Mouse (Mus musculus) heart, adult 2 months (tissue): ENCODE results near the gene Phpt1. TPM values are rescaled to one million over a fixed set of nuclear protein-coding genes. Genes with fewer than 3 reads are reported as not detected.
"Not testable (repeated sequence)": the region's sequence is repeated elsewhere in the genome, so short reads cannot be mapped to it uniquely, and the experiment has no call there.

Experiments
- DNase-seq, 2 experiments: peaks; one replicate each; pipeline ENCODE4 v3.0.0; 2021
- H3K27ac ChIP-seq: fragments of 200-600 bp; 2 replicates; pipeline ENCODE4 v1.8.1; 2022
- H3K27me3 ChIP-seq: fragments of 200-500 bp; 2 replicates; pipeline ENCODE4 v1.6.1; 2012; ENCODE audit warnings: mild to moderate bottlenecking, low read length, inconsistent platforms, mixed read lengths; ENCODE audit not compliant: control insufficient read depth, insufficient read depth
- H3K36me3 ChIP-seq: fragments of 200-500 bp; 2 replicates; pipeline ENCODE4 v1.6.1; 2012; ENCODE audit warnings: low read length, inconsistent platforms; ENCODE audit not compliant: control insufficient read depth, insufficient read depth
- H3K4me1 ChIP-seq: fragments of 200-500 bp; 2 replicates; pipeline ENCODE4 v1.6.1; 2011; ENCODE audit warnings: low read length; ENCODE audit not compliant: control insufficient read depth, insufficient read depth
- H3K4me3 ChIP-seq: fragments of 200-600 bp; 2 replicates; pipeline ENCODE4 v1.8.1; 2022
- H3K79me2 ChIP-seq: fragments of 200-500 bp; replicated peaks from 2 replicates; pipeline ENCODE4 v1.6.1; 2012; ENCODE audit warnings: mild to moderate bottlenecking, inconsistent platforms, low read length, moderate library complexity, mixed read lengths; ENCODE audit not compliant: control insufficient read depth, insufficient read depth
- H3K9ac ChIP-seq: fragments of 200-500 bp; 2 replicates; pipeline ENCODE4 v1.6.1; 2012; ENCODE audit warnings: low read depth, mild to moderate bottlenecking, control low read depth, inconsistent platforms, low read length, mixed read lengths
- CTCF ChIP-seq: fragments of 200-600 bp; IDR thresholded peaks from 2 replicates; pipeline ENCODE4 v1.8.1; 2022; ENCODE audit warnings: antibody characterized with exemption, mild to moderate bottlenecking, moderate library complexity
- EP300 ChIP-seq: fragments of 200-500 bp; IDR thresholded peaks from 2 replicates; pipeline ENCODE4 v1.6.1; 2011; ENCODE audit warnings: low read depth, low read length, control low read depth; ENCODE audit not compliant: insufficient read depth
- POLR2A ChIP-seq: fragments of 200-500 bp; IDR thresholded peaks from 2 replicates; pipeline ENCODE4 v1.6.1; 2011; ENCODE audit warnings: mild to moderate bottlenecking, low read depth, low read length, control low read depth; ENCODE audit not compliant: insufficient read depth
- WGBS: fragments of 180-500 bp; shearing (Covaris S2); methylation state at CpG from one replicate; pipeline ENCODE4 v1.1.7; 2018; 5-methylcytosine and 5-hydroxymethylcytosine counted together
- intact Hi-C: fragments of 180-260 bp; cut with DNase I; formaldehyde crosslinking; loops from one replicate; pipeline ENCODE4 v1.15.1; 2025
- polyA plus RNA-seq: library from polyadenylated mRNA; depleted of rRNA; stranded (reverse); fragments of >200 nt; gene quantifications from 2 replicates; pipeline ENCODE4 v1.2.3, GENCODE M21; 2012
- total RNA-seq, 2 experiments: library from RNA; stranded (reverse); gene quantifications; 2 replicates each; pipeline ENCODE4 v1.2.3; 2021

Gene Phpt1
- total and polyA plus RNA-seq, 3 experiments: 52.6 to 100 (median 69.9) TPM

DNA sequence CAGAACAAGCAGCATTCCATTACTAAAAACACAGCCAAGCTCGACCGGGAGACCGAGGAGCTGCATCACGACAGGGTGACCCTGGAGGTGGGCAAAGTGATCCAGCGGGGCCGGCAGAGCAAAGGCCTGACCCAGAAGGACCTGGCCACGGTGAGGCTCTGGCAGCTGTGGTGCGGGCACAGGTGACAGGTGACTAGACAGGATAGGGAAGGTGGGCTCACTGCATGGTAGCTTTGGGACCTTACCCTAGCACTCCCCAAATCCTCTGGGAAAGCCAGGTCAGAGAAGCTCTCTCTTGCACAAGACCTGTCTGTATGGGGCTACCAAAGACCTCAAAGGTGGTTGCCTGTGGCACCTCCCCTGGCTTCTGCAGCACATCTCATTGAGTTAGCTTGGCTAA, 14.5 kb downstream of the Phpt1 start:
- H3K27me3 ChIP-seq: no peaks in the 10 kb centered on the region
- H3K4me3 ChIP-seq: no peak overlapping the region
- H3K27ac ChIP-seq: no peak overlapping the region
- TF ChIP-seq EP300 (no peak), POLR2A (no peak), CTCF (no peak)
- H3K79me2 ChIP-seq: peaks cover 6% of the 10 kb centered on the region; the same call in 1 of the 2 replicates
- no peaks in the 10 kb centered on the region; the same call in 1 of the 2 replicates for H3K36me3 ChIP-seq
- 75% methylated on average over 8 of the region's 8 CpGs for WGBS
- DNase-seq: no peak
- no peak overlapping the region for H3K9ac ChIP-seq
- intact Hi-C loops: no loop called here
- peaks cover 5% of the 10 kb centered on the region for H3K4me1 ChIP-seq

DNA sequence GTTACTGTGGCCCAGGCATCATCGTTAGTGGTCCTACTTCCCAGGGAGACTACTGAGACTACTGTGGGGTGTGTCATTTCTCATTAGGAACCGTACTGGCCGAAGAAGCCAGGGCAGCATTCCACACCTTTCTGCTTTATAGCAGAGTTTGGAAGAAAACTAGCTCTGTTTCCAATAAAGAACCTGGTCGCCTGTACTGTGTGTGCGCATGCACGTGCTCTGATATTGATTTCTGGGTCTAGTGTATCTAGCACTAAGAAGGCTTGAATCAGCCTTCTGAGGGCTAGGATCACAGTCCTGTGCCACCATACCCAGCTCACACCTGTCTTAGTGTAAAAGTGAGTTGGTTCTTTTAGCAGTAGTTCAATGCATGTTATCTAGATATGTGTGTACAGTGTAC, 16.2 kb downstream of the Phpt1 start:
- Histone ChIP-seq H3K4me1 (peaks cover 5% of the 10 kb centered on the region), H3K79me2 (peaks cover 6% of the 10 kb centered on the region; the same call in 1 of the 2 replicates), H3K4me3 (peak overlapping the region; percentile 67; the same call in 1 of the 2 replicates), H3K9ac (peak overlapping the region; percentile 98), H3K27me3 (no peaks in the 10 kb centered on the region), H3K36me3 (no peaks in the 10 kb centered on the region; the same call in 1 of the 2 replicates), H3K27ac (peak overlapping the region; percentile 82; the same call in 1 of the 2 replicates)
- whole genome bisulfite sequencing: 61% methylated on average over 6 of the region's 6 CpGs
- no peak for DNase-seq
- TF ChIP-seq CTCF: no peak
- TF ChIP-seq EP300: no peak
- TF ChIP-seq POLR2A: no peak
- intact Hi-C loops: loop anchor here (2.0 to 10.0 kb wide), 2 partner anchors 22 to 134 kb away; partner anchors contain the start of genes Abca2, Ajm1 and Fut7

DNA sequence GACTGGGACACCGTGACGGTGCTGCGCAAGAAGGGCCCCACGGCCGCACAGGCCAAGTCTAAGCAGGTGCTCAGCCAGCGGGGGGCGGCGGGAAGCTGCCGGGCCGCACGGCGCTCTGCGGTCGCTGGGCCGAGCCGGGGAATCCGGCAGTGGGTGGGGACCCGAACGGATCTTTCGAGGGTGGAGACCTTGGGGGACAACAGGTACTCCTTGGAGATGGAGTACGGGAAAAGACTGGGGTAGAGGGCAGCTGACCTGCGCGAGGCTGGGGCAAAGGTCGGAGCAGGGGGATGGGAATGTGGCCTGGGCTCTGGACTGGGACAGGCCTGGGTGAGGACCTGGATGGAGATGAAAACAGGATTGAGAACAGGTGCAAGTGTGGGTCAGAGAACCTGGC, 17.1 kb downstream of the Phpt1 start:
- Histone ChIP-seq H3K79me2 (peaks cover 6% of the 10 kb centered on the region; the same call in 1 of the 2 replicates), H3K4me1 (peaks cover 5% of the 10 kb centered on the region), H3K4me3 (peak overlapping the region; percentile 67), H3K27ac (peak overlapping the region; percentile 82), H3K9ac (peak overlapping the region; percentile 98), H3K27me3 (no peaks in the 10 kb centered on the region), H3K36me3 (no peaks in the 10 kb centered on the region; the same call in 1 of the 2 replicates)
- under 1% methylated on average over 24 of the region's 24 CpGs for WGBS
- no peak for DNase-seq
- intact Hi-C loops: loop anchor here (2.0 to 10.0 kb wide), 2 partner anchors 23 to 133 kb away; partner anchors contain the start of genes Abca2, Ajm1 and Fut7
- TF ChIP-seq CTCF: no peak
- TF ChIP-seq POLR2A: no peak; the same call in 1 of the 2 replicates
- 0 out of 2 replicates have a peak, but pooled peaks have one; percentile 30 for TF ChIP-seq EP300

DNA sequence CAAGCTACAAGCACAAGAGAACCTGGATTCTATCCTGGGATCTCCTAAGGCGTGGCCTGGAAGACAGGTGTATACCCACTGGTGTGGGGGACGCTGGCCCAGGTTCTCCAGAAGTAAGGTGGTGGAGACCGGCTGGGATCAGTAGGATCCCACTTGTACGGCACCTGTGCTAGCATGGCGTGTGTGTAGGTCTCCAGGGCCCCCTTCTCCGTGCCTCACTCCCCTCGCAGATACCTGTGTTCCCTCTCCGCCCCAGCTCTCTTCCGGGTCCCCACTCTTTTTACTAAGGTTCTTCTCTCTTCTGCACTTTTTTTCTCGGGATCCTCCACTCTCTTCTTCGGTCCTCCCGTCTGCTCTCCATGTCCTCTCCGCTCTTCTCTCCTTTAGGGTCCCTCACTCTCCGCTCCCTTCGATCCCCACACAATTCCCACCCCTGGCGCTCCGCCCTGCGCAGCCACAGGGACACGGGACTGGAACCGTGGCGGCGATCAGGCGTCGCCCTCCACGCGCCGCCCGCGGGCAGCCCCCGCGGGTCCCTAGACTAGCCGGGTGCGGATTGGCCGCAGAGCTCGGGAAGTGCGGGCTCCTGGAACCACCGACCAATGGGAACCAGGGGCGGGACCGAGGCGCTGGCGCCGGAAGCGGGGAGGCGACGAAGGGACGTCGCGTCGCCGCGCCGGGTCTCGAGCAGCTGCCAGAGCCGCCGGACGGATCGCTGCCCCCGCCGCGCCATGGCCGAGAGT, 17.6 kb downstream of the Phpt1 start, which contains the start of gene Edf1:
Gene Edf1 (plus strand): TSS at position 627 of the 743 bp plus-strand sequence.
- no peak for TF ChIP-seq CTCF
- no peak for TF ChIP-seq EP300
- peak; percentile 81 for TF ChIP-seq POLR2A
- no peaks in the 10 kb centered on the region; the same call in 1 of the 2 replicates for H3K36me3 ChIP-seq
- H3K4me3 ChIP-seq: peak within 1 kb of the TSS; percentile 67
- peak; percentile 96 to 98 for DNase-seq
- no peaks in the 10 kb centered on the region for H3K27me3 ChIP-seq
- H3K79me2 ChIP-seq: peaks cover 6% of the 10 kb centered on the region; the same call in 1 of the 2 replicates
- intact Hi-C loops: loop anchor here (10.0 kb wide), 1 partner anchor 133 kb away; the partner anchor contains the start of genes Abca2 and Fut7
- H3K27ac ChIP-seq: peak within 1 kb of the TSS; percentile 82
- peaks cover 5% of the 10 kb centered on the region for H3K4me1 ChIP-seq
- under 1% methylated on average over 61 of the region's 61 CpGs for WGBS
- peak within 1 kb of the TSS; percentile 98 for H3K9ac ChIP-seq

DNA sequence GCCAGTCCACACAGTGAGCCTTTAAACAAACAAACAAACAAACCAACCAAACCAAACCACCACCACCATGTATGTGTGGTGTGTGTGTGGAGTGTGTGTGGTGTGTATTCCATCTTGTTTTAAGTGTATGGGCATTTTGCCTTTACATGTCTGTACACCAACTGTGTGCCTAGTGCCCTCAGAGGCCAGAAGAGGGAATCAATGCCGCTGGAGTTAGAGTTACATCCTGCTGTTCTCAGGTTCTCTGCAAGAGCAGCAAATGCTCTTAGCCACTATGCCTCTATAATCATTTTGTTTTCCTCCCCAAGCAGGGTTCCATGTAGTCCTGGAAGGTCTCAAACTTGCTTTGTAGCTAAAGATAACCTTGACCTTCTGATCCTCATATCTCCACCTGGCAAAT, 18.7 kb downstream of the Phpt1 start:
- WGBS: 42% methylated on average over 1 of the region's 1 CpGs
- Histone ChIP-seq H3K27ac (no peak overlapping the region), H3K36me3 (no peaks in the 10 kb centered on the region; the same call in 1 of the 2 replicates), H3K4me1 (peaks cover 5% of the 10 kb centered on the region), H3K79me2 (peaks cover 6% of the 10 kb centered on the region; the same call in 1 of the 2 replicates), H3K9ac (no peak overlapping the region), H3K4me3 (no peak overlapping the region), H3K27me3 (no peaks in the 10 kb centered on the region)
- DNase-seq: peak in 1 of 2 experiments; percentile 15
- TF ChIP-seq EP300 (no peak), CTCF (no peak), POLR2A (no peak)
- intact Hi-C loops: loop anchor here (10.0 kb wide), 1 partner anchor 131 kb away; the partner anchor contains the start of genes Abca2 and Fut7

DNA sequence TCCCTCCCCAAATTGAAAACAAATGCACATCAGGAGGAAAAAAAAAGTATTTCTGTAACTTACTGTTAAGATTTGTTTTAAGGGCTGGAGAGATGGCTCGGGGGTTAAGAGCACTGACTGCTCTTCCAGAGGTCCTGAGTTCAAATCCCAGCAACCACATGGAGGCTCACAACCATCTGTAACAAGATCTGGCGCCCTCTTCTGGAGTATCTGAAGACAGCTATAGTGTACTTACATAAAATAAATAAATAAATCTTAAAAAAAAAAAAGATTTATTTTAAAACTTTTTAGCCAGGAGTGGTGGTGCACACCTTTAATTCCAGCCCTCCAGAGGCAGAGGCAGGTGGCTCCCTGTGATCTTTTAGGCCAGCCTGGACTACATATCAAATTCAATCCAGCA, 19.5 kb downstream of the Phpt1 start:
- not testable (repeated sequence) for H3K36me3 ChIP-seq, H3K27ac ChIP-seq, H3K79me2 ChIP-seq, H3K9ac ChIP-seq, H3K27me3 ChIP-seq, H3K4me1 ChIP-seq, H3K4me3 ChIP-seq, DNase-seq
- intact Hi-C loops: loop anchor here (10.0 kb wide), 1 partner anchor 131 kb away; the partner anchor contains the start of genes Abca2 and Fut7
- peak; percentile 58 for TF ChIP-seq CTCF
- WGBS: 60% methylated on average over 2 of the region's 2 CpGs

DNA sequence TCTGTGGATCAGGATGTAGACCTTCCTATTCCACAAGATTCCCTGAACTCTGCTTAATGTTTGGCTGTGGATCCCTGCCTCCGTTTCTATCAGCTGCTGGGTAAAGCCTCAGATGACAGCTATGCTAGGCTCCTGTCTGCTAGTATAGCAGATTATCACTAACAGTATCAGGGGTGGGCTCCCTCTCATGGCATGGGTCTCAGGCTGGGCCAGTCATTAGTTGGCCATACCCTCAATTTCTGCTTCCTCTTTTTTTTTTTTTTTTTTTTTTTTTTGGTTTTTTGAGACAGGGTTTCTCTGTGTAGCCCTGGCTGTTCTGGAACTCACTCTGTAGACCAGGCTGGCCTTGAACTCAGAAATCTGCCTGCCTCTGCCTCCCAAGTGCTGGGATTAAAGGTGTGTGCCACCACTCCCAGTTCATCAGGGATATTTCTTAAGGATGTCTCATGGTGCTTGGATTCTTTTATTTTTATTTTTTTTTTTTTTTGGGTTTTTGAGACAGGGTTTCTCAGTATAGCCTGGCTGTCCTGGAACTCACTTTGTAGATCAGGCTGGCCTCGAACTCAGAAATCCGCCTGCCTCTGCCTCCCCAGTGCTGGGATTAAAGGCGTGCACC, 21.7 kb downstream of the Phpt1 start:
- not testable (repeated sequence) for H3K36me3 ChIP-seq, H3K4me3 ChIP-seq, DNase-seq, H3K79me2 ChIP-seq, H3K27me3 ChIP-seq, H3K4me1 ChIP-seq, H3K9ac ChIP-seq, H3K27ac ChIP-seq
- WGBS: 83% methylated on average over 4 of the region's 4 CpGs
- intact Hi-C loops: loop anchor here (10.0 kb wide), 1 partner anchor 128 kb away; the partner anchor contains the start of genes Abca2 and Fut7
